Mouse (Mus musculus) brain, embryonic 18.5 days (tissue): ENCODE measurements at regions not wholly inside any gene's neighbourhood (a gene's known extent, or its start where the extent isn't known, plus 50 kb on each side); places are given as distances from the start of the nearest gene placed in this dataset.
"Not testable (repeated sequence)": the region's sequence is repeated elsewhere in the genome, so short reads cannot be mapped to it uniquely, and the experiment has no call there.

Source experiments
- DNase-seq: peaks from one replicate; pipeline ENCODE4 v3.0.0-alpha.2; 2012; ENCODE audit warnings: low read depth, low spot score

DNA sequence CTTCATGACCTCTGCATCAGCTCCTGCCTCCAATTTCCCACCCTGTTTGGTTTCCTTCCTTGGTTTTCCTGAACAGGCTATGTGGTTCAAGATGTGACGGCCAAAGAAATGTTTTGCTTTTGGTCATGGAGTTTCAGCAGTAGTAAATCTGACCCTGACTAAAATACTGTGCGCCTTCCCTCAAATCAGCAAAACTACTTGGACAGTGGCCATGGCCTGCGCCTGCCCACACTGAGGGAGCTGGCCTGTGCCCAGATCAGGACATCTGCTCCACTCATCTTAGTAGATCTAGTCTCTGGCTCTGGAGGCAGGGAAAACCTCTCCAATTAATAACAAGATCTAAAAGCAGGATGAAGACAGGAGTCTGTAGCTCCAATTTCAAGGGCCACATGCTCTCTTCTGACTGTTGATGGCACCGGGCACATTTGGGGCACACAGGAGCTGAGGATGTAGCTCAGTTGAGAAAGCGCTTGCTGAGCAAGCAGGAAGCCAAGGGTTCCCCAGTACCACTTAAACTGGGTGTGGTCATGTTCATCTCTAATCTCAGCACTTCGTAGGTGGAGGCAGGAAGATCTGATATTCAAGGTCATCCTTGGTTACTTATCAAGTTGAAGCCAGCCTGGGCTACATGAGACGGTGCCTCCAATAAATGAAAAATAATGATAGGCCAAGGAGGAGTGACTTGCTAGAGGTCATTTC, 96.6 kb upstream of the Mrps10 start:
- DNase-seq, result no peak

DNA sequence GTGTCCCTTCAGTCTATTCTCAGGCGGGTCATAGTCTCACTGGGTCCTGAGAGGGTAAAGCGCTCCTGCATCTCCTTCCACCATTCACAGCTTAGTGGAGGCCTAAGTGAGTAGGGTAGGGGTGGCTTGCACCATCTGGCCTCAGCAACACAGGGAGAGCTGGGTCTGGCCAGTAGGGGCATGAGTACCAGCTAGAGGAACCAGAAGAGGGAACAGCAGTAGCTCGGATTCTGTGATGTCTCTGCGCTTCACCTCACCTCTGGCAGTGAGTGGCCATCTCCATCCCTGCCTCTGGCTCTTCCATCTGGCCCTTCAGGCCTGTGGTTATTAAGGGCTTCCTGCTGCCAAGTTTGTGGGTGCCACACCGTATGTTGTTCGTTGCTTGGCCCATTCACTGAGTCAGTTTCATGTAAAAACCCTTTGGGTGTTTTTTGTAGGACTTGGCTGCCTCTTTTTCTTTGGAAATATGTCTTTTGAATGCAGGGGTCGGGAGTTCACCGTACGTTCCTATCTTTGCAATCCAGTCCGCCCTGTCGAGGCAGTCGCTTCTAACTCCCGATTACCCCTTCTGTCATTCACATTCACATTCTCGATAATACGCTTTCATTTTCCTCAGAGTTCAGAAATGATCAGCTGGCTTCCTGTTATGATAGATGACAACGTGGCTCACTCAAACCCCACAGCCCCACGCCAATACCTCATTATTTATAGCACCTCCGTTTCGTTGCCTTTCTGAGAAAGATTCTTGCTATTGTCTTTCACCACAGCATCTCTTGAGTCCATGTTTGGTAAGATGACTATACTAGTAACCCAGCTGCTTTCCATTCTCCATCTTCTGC, 99.4 kb upstream of the Mrps10 start:
- no peak for DNase-seq

DNA sequence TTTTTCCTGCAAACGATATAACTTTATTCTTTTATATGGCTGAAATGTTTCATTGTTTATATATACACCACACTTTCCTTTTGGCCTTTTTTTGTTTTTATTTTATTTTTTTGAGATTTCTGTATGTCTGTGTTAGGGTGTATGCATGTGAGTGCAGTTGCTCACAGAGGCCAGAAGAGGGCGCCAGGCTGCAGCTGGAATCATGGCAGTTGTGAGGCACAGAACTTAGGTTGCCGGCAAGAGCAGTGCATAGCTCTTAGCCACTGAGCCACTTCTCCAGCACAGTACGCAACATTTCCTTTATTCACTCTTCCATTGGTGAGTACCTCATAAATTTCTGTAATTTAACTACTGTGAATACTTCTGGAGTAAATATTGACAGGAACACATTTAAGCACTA, 100.8 kb upstream of the Mrps10 start:
- no peak for DNase-seq

DNA sequence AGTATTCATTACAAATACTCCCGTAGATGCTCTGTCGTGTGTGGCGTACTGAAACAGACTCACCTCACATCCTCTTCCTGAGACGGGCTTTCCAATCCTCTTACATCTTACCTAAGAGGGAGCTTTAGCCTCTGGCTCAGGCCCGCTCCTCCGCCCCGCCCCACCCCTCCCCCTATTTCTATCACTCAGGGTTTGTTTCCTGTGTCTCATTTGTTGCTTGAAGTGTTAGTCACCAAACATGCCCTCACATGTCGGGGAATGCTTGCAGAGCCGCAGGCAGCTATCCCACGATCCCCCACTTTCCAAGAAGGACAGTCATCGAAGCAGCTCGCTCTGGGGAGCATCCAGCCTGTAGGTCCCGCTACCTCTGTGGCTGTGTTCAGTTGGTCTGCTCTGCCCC, 101.6 kb upstream of the Mrps10 start:
- DNase-seq, result no peak

DNA sequence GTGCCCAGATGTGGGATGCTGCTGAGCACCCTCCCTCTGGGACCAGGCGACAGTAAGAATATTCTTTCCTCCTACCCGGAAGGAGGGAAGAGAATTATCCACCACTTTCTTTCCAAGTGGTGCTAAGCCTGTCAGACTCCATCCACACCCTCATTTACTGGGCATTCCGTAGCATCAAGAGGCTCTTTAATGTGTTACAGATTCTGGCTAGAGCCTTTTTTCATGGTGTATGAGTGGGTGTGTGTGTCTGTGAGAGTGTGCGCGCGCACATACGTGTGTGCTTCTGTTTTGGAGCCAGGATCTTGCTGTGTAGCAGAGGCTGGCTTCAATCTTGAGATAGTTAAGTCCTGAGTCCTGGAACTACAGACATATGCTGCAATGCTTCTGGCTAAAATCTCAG, 102.4 kb upstream of the Mrps10 start:
- DNase-seq, result no peak

DNA sequence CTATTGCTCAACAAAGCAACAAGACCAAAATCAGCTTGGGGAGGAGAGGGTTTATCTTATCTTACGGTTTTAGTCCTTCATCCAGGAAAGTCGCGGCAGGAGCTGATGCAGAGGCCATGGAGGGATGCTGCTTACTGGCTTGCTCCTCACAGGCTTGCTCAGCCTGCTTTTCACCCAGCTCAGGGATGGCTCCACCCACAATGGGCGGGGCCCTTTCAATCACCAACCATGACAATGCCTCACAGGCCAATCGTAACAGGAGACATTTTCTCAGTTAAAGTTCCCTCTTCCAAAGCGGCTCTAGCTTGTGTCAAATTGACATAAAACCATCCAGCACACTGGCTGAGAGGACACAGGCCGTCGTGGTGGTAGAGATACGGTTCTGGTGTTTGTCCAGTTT, 105.7 kb upstream of the Mrps10 start:
- DNase-seq, result no peak

DNA sequence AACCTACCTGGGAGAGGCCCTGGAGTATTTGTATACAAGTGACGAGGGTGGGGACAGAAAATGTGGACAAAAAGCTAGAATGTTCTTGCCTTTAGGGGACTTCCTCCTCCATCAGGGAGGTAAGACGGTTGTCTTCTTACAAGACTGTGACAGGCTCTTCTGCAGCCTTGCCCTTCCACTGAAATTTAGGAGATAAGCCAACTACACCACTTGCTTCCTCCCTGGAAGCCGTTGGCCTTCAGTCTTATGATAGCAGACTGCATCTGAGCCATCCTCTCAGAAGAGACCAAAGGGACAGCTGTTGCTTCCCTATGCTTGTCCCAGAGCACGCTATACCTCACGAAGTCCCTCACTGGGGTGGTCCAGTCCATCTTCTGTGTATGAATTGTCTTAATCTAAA, 106.5 kb upstream of the Mrps10 start:
- DNase-seq, result no peak

DNA sequence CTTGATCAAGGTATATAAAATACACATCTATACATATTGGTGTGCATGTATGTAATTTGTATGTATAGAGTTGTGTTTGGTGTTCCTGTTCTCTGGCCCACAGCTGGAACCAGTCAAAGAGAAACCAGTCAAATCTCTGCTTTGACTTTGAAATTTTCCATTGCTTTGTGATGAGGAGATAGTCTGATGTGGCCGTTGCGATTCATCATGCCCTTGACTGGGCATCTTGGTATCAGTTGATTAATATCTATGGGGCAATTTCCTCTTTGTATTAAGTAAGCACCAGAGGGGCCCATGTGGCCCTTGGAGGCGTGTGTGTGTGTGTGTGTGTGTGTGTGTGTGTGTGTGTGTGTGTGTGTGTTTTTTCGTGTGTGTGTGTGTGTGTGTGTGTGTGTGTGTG, 107.7 kb upstream of the Mrps10 start:
- no peak for DNase-seq

DNA sequence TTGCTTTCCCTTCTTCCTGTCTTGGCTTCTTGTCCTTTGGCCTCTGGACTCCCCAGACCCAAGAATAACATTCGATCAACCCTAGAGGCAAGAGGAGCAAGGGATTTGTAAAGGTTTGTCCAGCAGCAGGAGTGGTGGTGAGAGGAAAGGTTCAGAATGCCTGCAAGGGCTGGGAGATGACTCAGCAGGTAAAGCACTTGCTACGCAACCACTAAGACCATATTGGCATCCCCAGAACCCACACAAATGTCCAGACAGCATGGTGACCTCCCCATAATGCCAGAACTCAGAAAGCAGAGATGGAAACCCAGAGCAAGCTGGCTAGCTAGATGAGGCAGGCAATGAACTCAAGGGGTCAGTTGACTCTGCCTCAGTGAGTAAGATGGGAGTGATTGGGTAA, 110.4 kb upstream of the Mrps10 start:
- no peak for DNase-seq

GRCm38 (mm10) chr17:47255209-47255608, 113.5 kb upstream of the Mrps10 start:
- no peak for DNase-seq

DNA sequence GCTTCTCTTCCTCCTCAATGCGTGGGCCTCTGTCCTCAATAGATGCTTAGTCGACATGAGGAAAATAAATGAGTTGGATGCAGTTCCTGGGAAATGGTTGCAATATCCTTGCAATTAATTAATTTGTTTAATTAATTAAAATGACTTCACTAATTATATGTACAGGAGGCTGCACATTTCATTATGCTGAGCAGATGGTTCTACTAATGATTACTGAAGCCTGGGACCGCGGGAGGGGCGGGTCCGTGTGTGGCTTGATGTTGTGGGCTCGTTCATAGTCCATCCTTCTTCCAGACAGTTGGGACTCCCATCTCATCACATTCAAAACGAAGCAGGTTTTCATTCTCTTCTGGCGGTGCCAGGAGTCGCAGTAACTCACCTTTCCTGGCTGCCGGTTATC, 114.7 kb upstream of the Mrps10 start:
- no peak for DNase-seq

DNA sequence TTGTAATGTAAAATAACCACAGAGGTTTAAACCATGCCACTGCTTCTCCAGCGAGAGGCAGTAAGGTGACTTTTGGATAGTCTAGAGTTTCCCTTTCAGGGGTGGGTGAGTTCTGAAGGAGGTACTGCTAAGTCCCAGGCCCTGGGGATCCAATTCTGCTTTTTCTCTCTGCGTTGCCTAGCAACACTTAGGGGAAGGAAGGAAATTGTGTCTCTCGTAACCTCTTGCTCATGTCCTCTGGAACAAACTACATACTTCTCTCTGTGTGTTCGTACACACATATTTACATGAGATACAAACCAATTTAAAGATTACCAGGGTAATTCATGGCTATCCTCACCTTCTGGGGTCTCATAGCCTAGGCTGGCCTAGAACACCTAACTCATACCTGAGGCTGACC, 118.7 kb upstream of the Mrps10 start:
- no peak for DNase-seq

GRCm38 (mm10) chr17:47249176-47249575, 119.5 kb upstream of the Mrps10 start:
- DNase-seq, result no peak

DNA sequence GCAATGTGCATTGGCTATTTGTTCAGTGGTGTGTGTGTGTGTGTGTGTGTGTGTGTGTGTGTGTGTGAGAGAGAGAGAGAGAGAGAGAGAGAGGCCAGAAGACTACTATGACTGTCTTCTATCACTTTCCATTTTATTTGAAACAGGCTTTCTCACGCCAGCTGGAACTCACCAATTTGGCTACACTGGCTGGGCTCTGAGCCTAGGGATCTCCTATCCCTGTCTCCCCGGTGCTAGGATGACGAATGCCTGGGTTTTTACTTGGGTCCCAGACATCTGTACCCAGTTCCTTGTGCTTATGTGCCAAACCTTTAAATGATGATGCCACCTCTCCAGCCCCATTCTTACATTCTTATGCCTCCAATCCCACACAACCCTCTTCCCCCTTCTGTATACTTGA, 120.6 kb upstream of the Mrps10 start:
- DNase-seq, result no peak

DNA sequence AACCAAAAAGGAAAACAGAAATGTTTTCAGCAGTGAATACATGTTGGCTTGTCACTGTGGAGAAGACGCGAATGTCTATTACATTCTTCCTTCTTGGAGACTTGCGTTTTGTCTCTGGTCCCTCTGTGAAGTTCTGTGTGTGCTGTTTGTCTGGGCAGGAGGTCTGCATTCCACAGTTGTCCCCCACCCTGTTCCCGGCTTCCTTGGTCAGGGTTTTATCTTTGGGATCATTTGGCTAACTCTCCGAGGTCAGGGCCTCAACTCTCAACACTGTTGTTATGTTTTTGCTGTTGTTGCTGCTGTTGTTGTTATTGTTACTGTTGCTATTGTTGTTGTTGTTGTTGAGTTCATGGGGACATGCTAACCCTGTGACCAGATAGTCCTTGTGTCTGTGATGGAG, 121.2 kb upstream of the Mrps10 start:
- DNase-seq, result no peak

DNA sequence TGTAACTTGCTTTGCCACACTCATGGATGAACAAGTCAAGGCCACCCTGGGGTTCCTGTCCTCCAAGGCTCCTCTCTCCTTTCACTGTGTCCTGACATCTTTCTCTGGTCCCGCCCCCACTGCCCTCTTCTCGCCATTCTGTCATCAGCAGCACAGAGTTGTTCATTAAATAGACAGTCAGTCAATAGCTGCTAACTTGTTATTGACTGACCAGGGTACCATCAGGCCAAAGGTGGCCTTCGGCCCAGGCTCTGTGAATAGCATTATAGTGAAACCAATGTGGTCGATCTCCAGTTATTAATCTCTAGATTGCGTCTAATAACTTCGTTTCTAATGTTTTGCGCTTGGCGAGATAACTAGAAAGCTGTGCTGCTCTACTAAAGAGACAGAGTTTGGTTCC, 122.1 kb upstream of the Mrps10 start:
- DNase-seq, result no peak

DNA sequence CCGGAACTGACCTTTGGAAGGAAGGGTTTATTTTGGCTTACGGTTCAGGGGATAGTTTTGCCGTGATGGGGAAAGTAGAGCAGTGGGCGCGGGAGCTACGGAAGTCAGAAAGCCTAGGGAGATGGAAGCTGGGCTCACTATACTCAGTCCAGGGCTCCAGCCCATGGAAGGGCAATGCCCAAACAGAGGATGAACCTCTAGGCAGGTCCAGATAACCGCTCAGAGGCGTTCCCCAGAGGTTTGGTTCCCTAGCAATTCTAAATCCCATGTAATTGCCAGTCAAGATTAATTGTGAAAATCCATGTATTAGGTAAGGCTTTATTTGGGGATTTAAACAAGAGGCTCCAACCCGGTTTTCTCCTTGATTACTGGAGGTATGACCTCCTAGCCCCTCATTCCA, 123.1 kb upstream of the Mrps10 start:
- no peak for DNase-seq

DNA sequence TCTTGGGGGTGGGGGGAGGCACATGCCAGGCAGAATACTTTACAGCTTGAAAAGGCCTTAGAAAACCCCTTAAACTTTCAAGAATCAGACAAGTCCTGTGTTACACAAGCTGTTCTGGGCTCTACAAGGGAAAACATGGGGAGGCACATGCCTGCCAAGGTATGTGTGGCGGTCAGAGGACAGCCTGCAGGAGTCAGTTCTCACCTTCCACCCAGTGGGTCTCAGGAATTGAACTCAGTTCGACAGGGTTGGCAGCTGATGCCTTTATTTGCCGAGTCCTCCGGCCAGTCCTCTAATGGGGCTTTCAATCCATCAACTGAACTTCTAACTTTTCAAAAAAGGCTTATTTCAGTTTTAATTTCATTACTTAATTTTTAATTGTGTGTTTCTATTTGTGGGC, 129.6 kb upstream of the Mrps10 start:
- DNase-seq, result no peak

DNA sequence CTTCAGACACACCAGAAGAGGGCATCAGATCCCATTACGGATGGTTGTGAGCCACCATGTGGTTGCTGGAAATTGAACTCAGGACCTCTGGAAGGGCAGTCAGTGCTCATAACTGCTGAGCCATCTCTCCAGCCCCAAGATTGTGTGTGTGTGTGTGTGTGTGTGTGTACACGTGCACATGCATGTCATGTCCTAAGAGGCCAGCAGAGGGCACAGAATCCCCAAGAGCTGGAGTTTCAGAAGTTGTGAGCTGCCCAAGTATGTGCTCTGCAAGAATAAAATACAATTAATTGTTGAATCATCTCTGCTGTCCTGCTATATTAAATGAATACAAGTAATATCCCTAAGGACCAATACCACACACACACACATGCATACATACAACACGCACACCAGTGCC, 130.8 kb upstream of the Mrps10 start:
- DNase-seq, result not testable (repeated sequence)

- DNase-seq, result no peak
Observed at GRCm38 (mm10) chr17:47234343-47234742, 134.3 kb upstream of the Mrps10 start.

GRCm38 (mm10) chr17:47233003-47233678, 135.5 kb upstream of the Mrps10 start:
- no peak for DNase-seq

GRCm38 (mm10) chr17:47230715-47231114, 138.0 kb upstream of the Mrps10 start:
- no peak for DNase-seq

GRCm38 (mm10) chr17:47226391-47226790, 142.3 kb upstream of the Mrps10 start:
- no peak for DNase-seq
